Mouse (Mus musculus) macrophage (primary cell): ENCODE data around the gene Cds2. TPM values are rescaled to one million over a fixed set of nuclear protein-coding genes. Genes with fewer than 3 reads are reported as not detected.

Experiments
- H3K27ac ChIP-seq: fragments of 350-480 bp; formaldehyde crosslinking; 2 replicates; pipeline ENCODE4 v1.9.0; 2021
- H3K36me3 ChIP-seq: fragments of 350-480 bp; formaldehyde crosslinking; 2 replicates; pipeline ENCODE4 v1.9.0; 2021; ENCODE audit errors: inconsistent target
- H3K4me3 ChIP-seq: fragments of 350-480 bp; formaldehyde crosslinking; 2 replicates; pipeline ENCODE4 v1.9.0; 2021; ENCODE audit errors: inconsistent target
- H3K79me2 ChIP-seq: fragments of 350-480 bp; formaldehyde crosslinking; 2 replicates; pipeline ENCODE4 v1.9.0; 2021; ENCODE audit errors: inconsistent target
- WGBS: methylation state at CpG from one replicate; pipeline ENCODE4 v1.1.7; 2026; ENCODE audit warnings: inconsistent platforms; ENCODE audit not compliant: missing documents; 5-methylcytosine and 5-hydroxymethylcytosine counted together
- polyA plus RNA-seq: library from polyadenylated mRNA; stranded (reverse); fragments of 250-400 nt; gene quantifications from 3 replicates; pipeline ENCODE4 v1.2.4, GENCODE M21; 2018; ENCODE audit warnings: inconsistent platforms

Gene Cds2
- polyA plus RNA-seq, 1 experiment from 2014 or later = 27.8 TPM

GRCm38 (mm10) chr2:132253603-132254002, 9.3 kb upstream of the Cds2 start:
- peaks cover 5% of the 10 kb centered on the region; the same call in 1 of the 2 replicates for H3K36me3 ChIP-seq
- 5% methylated on average over 5 of the region's 7 CpGs for WGBS
- peak overlapping the region; percentile 62 for H3K27ac ChIP-seq
- H3K79me2 ChIP-seq = peaks cover 51% of the 10 kb centered on the region
- H3K4me3 ChIP-seq = peak overlapping the region; percentile 73

- H3K79me2 ChIP-seq = peaks cover 15% of the 10 kb centered on the region
- WGBS = 99% methylated on average over 5 of the region's 6 CpGs
- H3K36me3 ChIP-seq = no peaks in the 10 kb centered on the region
- no peak overlapping the region for H3K27ac ChIP-seq
- H3K4me3 ChIP-seq = no peak overlapping the region
These were observed 5.4 kb upstream of the Cds2 start for GRCm38 (mm10) chr2:132257350-132258068.

- Histone ChIP-seq H3K79me2 (peaks cover 24% of the 10 kb centered on the region), H3K4me3 (no peak overlapping the region), H3K27ac (no peak overlapping the region), H3K36me3 (no peaks in the 10 kb centered on the region)
- 83% methylated on average over 3 of the region's 3 CpGs for WGBS
These were observed 2.3 kb upstream of the Cds2 start for GRCm38 (mm10) chr2:132260601-132261000.

GRCm38 (mm10) chr2:132262175-132262574, 773 bp upstream of the Cds2 start:
- Histone ChIP-seq H3K4me3 (no peak overlapping the region), H3K36me3 (no peaks in the 10 kb centered on the region)
- WGBS = 42% methylated on average over 6 of the region's 6 CpGs

GRCm38 (mm10) chr2:132263421-132264265, 695 bp downstream of the Cds2 start:
- H3K79me2 ChIP-seq = peaks cover 53% of the 10 kb centered on the region
- H3K4me3 ChIP-seq = peak overlapping the region; percentile 86
- WGBS = under 1% methylated on average over 47 of the region's 47 CpGs
- no peaks in the 10 kb centered on the region for H3K36me3 ChIP-seq
- peak overlapping the region; percentile 55 for H3K27ac ChIP-seq

More at GRCm38 (mm10) chr2:132262175-132262574, 773 bp upstream of the Cds2 start:
- Histone ChIP-seq H3K27ac (no peak overlapping the region), H3K79me2 (peaks cover 39% of the 10 kb centered on the region)

- peak overlapping the region; percentile 55 for H3K27ac ChIP-seq
- peak overlapping the region; percentile 86 for H3K4me3 ChIP-seq
- H3K36me3 ChIP-seq = no peaks in the 10 kb centered on the region
- peaks cover 60% of the 10 kb centered on the region for H3K79me2 ChIP-seq
- 18% methylated on average over 6 of the region's 6 CpGs for WGBS
These were observed 1.3 kb downstream of the Cds2 start for GRCm38 (mm10) chr2:132264266-132264710.

- H3K36me3 ChIP-seq = no peaks in the 10 kb centered on the region
- no peak overlapping the region for H3K4me3 ChIP-seq
- H3K27ac ChIP-seq = no peak overlapping the region
- 40% methylated on average over 9 of the region's 9 CpGs for WGBS
- H3K79me2 ChIP-seq = peaks cover 69% of the 10 kb centered on the region
These were observed 2.2 kb downstream of the Cds2 start for GRCm38 (mm10) chr2:132265196-132265595.

- WGBS = 40% methylated on average over 3 of the region's 3 CpGs
- peak overlapping the region; percentile 5; the same call in 1 of the 2 replicates for H3K27ac ChIP-seq
- H3K36me3 ChIP-seq = no peaks in the 10 kb centered on the region
- no peak overlapping the region for H3K4me3 ChIP-seq
- H3K79me2 ChIP-seq = peaks cover 78% of the 10 kb centered on the region
These were observed 3.1 kb downstream of the Cds2 start for GRCm38 (mm10) chr2:132266086-132266485.

- no peaks in the 10 kb centered on the region for H3K36me3 ChIP-seq
- H3K79me2 ChIP-seq = peaks cover 99% of the 10 kb centered on the region
- WGBS = 28% methylated on average over 3 of the region's 3 CpGs
- H3K4me3 ChIP-seq = no peak overlapping the region
- peak overlapping the region; percentile 22 for H3K27ac ChIP-seq
These were observed 6.3 kb downstream of the Cds2 start for GRCm38 (mm10) chr2:132269217-132269616.

GRCm38 (mm10) chr2:132270331-132270951, 7.5 kb downstream of the Cds2 start:
- 96% methylated on average over 2 of the region's 2 CpGs for WGBS
- Histone ChIP-seq H3K79me2 (peaks cover 99% of the 10 kb centered on the region), H3K4me3 (no peak overlapping the region), H3K27ac (no peak overlapping the region), H3K36me3 (no peaks in the 10 kb centered on the region)

- Histone ChIP-seq H3K36me3 (no peaks in the 10 kb centered on the region), H3K27ac (no peak overlapping the region), H3K4me3 (no peak overlapping the region), H3K79me2 (peaks cover 100% of the 10 kb centered on the region)
- 66% methylated on average over 6 of the region's 6 CpGs for WGBS
These were observed 9.9 kb downstream of the Cds2 start for GRCm38 (mm10) chr2:132272694-132273389.

GRCm38 (mm10) chr2:132275527-132275926, 12.6 kb downstream of the Cds2 start:
- Histone ChIP-seq H3K36me3 (no peaks in the 10 kb centered on the region), H3K79me2 (peaks cover 100% of the 10 kb centered on the region), H3K4me3 (no peak overlapping the region), H3K27ac (no peak overlapping the region)
- WGBS = 89% methylated on average over 4 of the region's 4 CpGs

- 88% methylated on average over 4 of the region's 4 CpGs for WGBS
- Histone ChIP-seq H3K4me3 (no peak overlapping the region), H3K27ac (no peak overlapping the region), H3K36me3 (no peaks in the 10 kb centered on the region), H3K79me2 (peaks cover 100% of the 10 kb centered on the region)
These were observed 13.3 kb downstream of the Cds2 start for GRCm38 (mm10) chr2:132276249-132276648.

GRCm38 (mm10) chr2:132278273-132278853, 15.4 kb downstream of the Cds2 start:
- no peaks in the 10 kb centered on the region for H3K36me3 ChIP-seq
- H3K27ac ChIP-seq = no peak overlapping the region
- 82% methylated on average over 8 of the region's 8 CpGs for WGBS
- peaks cover 100% of the 10 kb centered on the region for H3K79me2 ChIP-seq
- H3K4me3 ChIP-seq = no peak overlapping the region
